Mouse (Mus musculus) cortical plate, adult 2 months (tissue): ENCODE data around the gene Fam213a. TPM values are rescaled to one million over a fixed set of nuclear protein-coding genes. Genes with fewer than 3 reads are reported as not detected.

ENCODE experiments used
- H3K27ac ChIP-seq: fragments of 200-500 bp; 2 replicates; pipeline ENCODE4 v1.5.1; 2012; ENCODE audit warnings: low read length, control low read depth, inconsistent platforms; ENCODE audit not compliant: insufficient read depth
- H3K4me1 ChIP-seq: fragments of 200-500 bp; 2 replicates; pipeline ENCODE4 v1.6.1; 2011; ENCODE audit warnings: low read length; ENCODE audit not compliant: control insufficient read depth, insufficient read depth
- H3K4me3 ChIP-seq: fragments of 200-500 bp; 2 replicates; pipeline ENCODE4 v1.5.1; 2011; ENCODE audit warnings: mild to moderate bottlenecking, low read length, control low read depth; ENCODE audit not compliant: insufficient read depth
- CTCF ChIP-seq: fragments of 200-500 bp; IDR thresholded peaks from 2 replicates; pipeline ENCODE4 v1.5.1; 2011; ENCODE audit warnings: mild to moderate bottlenecking, control low read depth, low read length; ENCODE audit not compliant: insufficient read depth; ENCODE audit errors: extremely low read depth
- POLR2A ChIP-seq: fragments of 200-500 bp; IDR thresholded peaks from 2 replicates; pipeline ENCODE4 v1.6.1; 2011; ENCODE audit warnings: mild to moderate bottlenecking, low read length, control low read depth; ENCODE audit not compliant: insufficient read depth; ENCODE audit errors: extremely low read depth
- polyA plus RNA-seq: library from polyadenylated mRNA; depleted of rRNA; stranded (reverse); fragments of >200 nt; gene quantifications from 2 replicates; pipeline ENCODE4 v1.2.3, GENCODE M21; 2012

Fam213a gene
- polyA plus RNA-seq, 1 experiment, result 125 TPM

- peaks cover 2% of the 10 kb centered on the region; the same call in 1 of the 2 replicates for H3K4me1 ChIP-seq
- no peak overlapping the region for H3K4me3 ChIP-seq
- TF ChIP-seq CTCF, result no peak
- TF ChIP-seq POLR2A, result no peak
- no peak overlapping the region for H3K27ac ChIP-seq
Measured at GRCm38 (mm10) chr14:41005716-41006115, 7.9 kb downstream of the Fam213a start.

GRCm38 (mm10) chr14:41004201-41005141 is 9.1 kb downstream of the Fam213a start:
- Histone ChIP-seq H3K4me1 (peaks cover 2% of the 10 kb centered on the region; the same call in 1 of the 2 replicates), H3K4me3 (no peak overlapping the region), H3K27ac (no peak overlapping the region)
- TF ChIP-seq POLR2A (no peak), CTCF (no peak)

- no peak overlapping the region for H3K4me3 ChIP-seq
- no peak for TF ChIP-seq POLR2A
- no peaks in the 10 kb centered on the region for H3K4me1 ChIP-seq
- no peak overlapping the region for H3K27ac ChIP-seq
Measured at GRCm38 (mm10) chr14:41001576-41001975, 12.0 kb downstream of the Fam213a start.

GRCm38 (mm10) chr14:41000801-41001200 is 12.8 kb downstream of the Fam213a start:
- Histone ChIP-seq H3K27ac (no peak overlapping the region), H3K4me3 (no peak overlapping the region), H3K4me1 (no peaks in the 10 kb centered on the region)
- no peak for TF ChIP-seq CTCF
- no peak for TF ChIP-seq POLR2A

GRCm38 (mm10) chr14:40999904-41000645 is 13.5 kb downstream of the Fam213a start:
- H3K27ac ChIP-seq, result no peak overlapping the region
- H3K4me3 ChIP-seq, result no peak overlapping the region
- no peaks in the 10 kb centered on the region for H3K4me1 ChIP-seq
- TF ChIP-seq POLR2A (no peak), CTCF (no peak)

- TF ChIP-seq POLR2A, result no peak
- no peak for TF ChIP-seq CTCF
- no peak overlapping the region for H3K4me3 ChIP-seq
- no peaks in the 10 kb centered on the region for H3K4me1 ChIP-seq
- H3K27ac ChIP-seq, result no peak overlapping the region
Measured at GRCm38 (mm10) chr14:40996171-40996570, 17.4 kb downstream of the Fam213a start.

- Histone ChIP-seq H3K27ac (no peak overlapping the region), H3K4me1 (no peaks in the 10 kb centered on the region), H3K4me3 (no peak overlapping the region)
- TF ChIP-seq POLR2A (no peak), CTCF (no peak)
Measured at GRCm38 (mm10) chr14:40992464-40992863, 21.1 kb downstream of the Fam213a start.

GRCm38 (mm10) chr14:40988780-40989179 is 24.8 kb downstream of the Fam213a start:
- no peak for TF ChIP-seq CTCF
- TF ChIP-seq POLR2A, result no peak
- H3K4me3 ChIP-seq, result no peak overlapping the region
- no peak overlapping the region for H3K27ac ChIP-seq
- H3K4me1 ChIP-seq, result no peaks in the 10 kb centered on the region

GRCm38 (mm10) chr14:40987184-40987583 is 26.4 kb downstream of the Fam213a start:
- H3K27ac ChIP-seq, result no peak overlapping the region
- H3K4me1 ChIP-seq, result no peaks in the 10 kb centered on the region
- H3K4me3 ChIP-seq, result no peak overlapping the region
- TF ChIP-seq POLR2A (no peak), CTCF (no peak)

- no peak overlapping the region for H3K27ac ChIP-seq
- H3K4me1 ChIP-seq, result no peaks in the 10 kb centered on the region
- no peak for TF ChIP-seq CTCF
- TF ChIP-seq POLR2A, result no peak
- no peak overlapping the region for H3K4me3 ChIP-seq
Measured at GRCm38 (mm10) chr14:40985635-40986034, 28.0 kb downstream of the Fam213a start.
